Mouse (Mus musculus): ENCODE data around the gene Echdc3. TPM values are rescaled to one million over a fixed set of nuclear protein-coding genes. Genes with fewer than 3 reads are reported as not detected.

Echdc3 gene
- 12.1 and 13.6 TPM in 2 replicates for polyA plus RNA-seq (2015; fragmentation: Nextera tagmentation; extraction: Ambion mirVana)

DNA sequence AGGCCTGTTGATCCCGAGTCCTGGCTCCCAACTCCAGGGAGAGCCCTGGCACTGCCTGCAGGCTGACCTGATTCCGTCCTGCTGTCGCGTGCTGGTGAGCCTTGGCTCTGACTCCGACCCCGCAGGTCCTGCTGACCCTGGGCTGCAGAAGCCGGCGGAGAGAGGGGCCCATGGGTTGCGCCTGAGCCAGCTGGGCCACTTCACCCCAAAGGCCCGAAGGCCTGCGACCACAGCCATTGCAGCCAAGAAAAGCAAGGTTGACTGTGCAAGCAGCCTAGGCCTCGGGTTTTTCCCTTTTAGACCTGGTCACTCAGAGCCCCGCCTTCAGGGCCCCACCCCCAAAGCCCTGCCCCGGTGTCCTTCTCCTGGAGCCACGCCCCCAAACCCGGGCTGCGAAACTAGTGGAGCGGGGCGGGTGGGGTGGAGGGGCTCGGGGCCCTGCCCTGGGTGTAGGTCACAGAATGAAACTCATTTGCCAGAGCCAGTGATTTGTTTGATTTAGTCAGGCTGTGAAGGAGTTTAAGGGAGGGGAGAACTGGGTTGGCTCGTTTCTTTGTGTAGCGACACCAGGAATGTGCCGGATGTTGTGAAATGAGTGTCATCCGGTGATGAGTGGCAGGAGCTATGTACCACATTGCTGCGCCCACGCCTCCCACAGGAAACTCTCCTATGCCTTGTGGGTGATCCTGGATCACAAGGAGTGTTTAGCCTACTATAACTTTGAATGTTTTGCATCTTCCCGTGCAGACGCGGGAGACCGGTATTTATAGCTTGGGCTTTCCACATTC is at the start of gene Echdc3:
Gene Echdc3 (minus strand): TSS at position 310 of the 788 bp plus-strand sequence.
- Histone ChIP-seq H3K27me3 (ENCODE audit: control insufficient read depth, insufficient read depth, low read length) (no peaks in the 10 kb centered on the region), H3K9me3 (replicated peaks; ENCODE audit: control insufficient read depth, low read length) (no peaks in the 10 kb centered on the region), H3K27ac (ENCODE audit: low read length) (peak within 1 kb of the TSS; percentile 94), H3K4me2 (ENCODE audit: low read depth, low read length) (peak within 1 kb of the TSS; percentile 93), H3K4me1 (ENCODE audit: control insufficient read depth, insufficient read depth, low read length) (peaks cover 11% of the 10 kb centered on the region), H3K4me3 (replicated peaks; ENCODE audit: low read length) (peak within 1 kb of the TSS; percentile 56), H3K9ac (ENCODE audit: low read length) (peak within 1 kb of the TSS; percentile 87), H3K36me3 (ENCODE audit: control insufficient read depth, insufficient read depth, low read length) (no peaks in the 10 kb centered on the region)
- peak; percentile 96 for ATAC-seq (ENCODE audit: insufficient read depth, low FRiP score)
- under 1% methylated on average over 30 of the region's 30 CpGs for WGBS

DNA sequence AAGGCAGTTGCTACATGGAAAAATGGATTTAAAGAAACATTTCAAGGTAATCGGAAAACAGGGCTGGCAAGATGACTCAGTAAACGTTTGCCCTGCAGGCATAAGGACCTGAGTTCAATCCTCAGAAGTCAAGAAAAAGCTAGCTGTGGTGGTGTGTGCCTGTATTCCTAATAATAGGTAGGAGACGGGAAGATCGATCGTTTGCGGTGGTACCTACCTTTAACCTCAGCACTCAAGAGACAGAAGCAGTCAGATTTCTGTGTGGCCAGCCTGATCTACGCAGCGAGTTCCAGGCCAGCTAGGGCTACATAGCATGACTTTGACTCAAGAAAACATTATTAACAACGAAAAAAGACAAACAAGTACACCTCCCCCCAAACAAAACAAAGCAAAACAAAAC is 48.9 kb upstream of the Echdc3 start:
- Histone ChIP-seq H3K36me3 (ENCODE audit: control insufficient read depth, insufficient read depth, low read length) (no peaks in the 10 kb centered on the region), H3K4me3 (replicated peaks; ENCODE audit: low read length) (no peak overlapping the region), H3K27me3 (ENCODE audit: control insufficient read depth, insufficient read depth, low read length) (no peaks in the 10 kb centered on the region), H3K27ac (ENCODE audit: low read length) (no peak overlapping the region), H3K9me3 (replicated peaks; ENCODE audit: control insufficient read depth, low read length) (no peaks in the 10 kb centered on the region), H3K4me1 (ENCODE audit: control insufficient read depth, insufficient read depth, low read length) (peaks cover under 1% of the 10 kb centered on the region; the same call in 1 of the 2 replicates), H3K4me2 (ENCODE audit: low read depth, low read length) (no peak overlapping the region), H3K9ac (ENCODE audit: low read length) (no peak overlapping the region)
- 84% methylated on average over 9 of the region's 9 CpGs for WGBS
- ATAC-seq (ENCODE audit: insufficient read depth, low FRiP score) = no peak

DNA sequence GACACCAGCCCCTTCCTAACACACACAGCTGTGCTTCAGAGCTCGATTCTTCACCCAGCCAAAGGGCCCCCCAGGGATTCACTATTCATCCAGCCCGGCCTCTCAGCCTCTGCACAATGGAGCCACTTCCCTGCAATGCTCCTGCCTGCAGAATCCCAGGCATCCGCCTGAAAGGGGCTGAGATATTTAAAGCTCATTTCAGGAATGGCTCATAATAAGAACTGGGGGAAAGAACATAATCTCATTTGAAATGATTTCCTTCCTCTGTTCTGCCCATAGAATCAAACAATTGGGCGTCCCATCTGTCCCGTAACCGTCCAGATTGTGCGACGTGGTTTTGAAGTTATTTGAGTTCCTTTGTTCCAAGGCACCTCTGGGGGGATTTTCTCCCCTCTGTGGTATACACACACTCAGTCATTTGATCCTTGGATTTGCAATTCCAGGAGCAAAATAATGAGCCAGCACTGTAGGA is 48.4 kb upstream of the Echdc3 start:
- Histone ChIP-seq H3K27ac (ENCODE audit: low read length) (no peak overlapping the region), H3K9ac (ENCODE audit: low read length) (no peak overlapping the region), H3K4me3 (replicated peaks; ENCODE audit: low read length) (no peak overlapping the region), H3K9me3 (replicated peaks; ENCODE audit: control insufficient read depth, low read length) (no peaks in the 10 kb centered on the region), H3K4me1 (ENCODE audit: control insufficient read depth, insufficient read depth, low read length) (peaks cover 5% of the 10 kb centered on the region), H3K4me2 (ENCODE audit: low read depth, low read length) (no peak overlapping the region), H3K27me3 (ENCODE audit: control insufficient read depth, insufficient read depth, low read length) (no peaks in the 10 kb centered on the region), H3K36me3 (ENCODE audit: control insufficient read depth, insufficient read depth, low read length) (no peaks in the 10 kb centered on the region)
- whole genome bisulfite sequencing = 53% methylated on average over 8 of the region's 8 CpGs
- ATAC-seq (ENCODE audit: insufficient read depth, low FRiP score) = no peak

DNA sequence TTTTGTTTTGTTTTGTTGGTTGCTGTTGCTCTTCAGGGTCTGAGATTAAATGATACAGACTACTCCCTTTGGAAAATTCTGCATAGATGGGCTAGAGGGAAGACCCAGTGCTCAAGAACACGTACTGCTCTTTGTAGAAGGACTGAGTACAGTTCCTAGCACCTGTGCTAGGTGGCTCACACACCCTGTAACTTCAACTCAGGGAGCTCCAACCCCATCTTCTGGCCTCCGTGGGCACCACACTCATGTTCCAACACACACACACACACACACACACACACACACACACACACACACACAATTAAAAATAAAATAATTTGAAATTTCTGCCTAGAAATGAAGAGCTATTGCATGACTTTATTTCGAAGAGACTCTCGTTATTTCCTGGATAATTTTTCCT is 47.8 kb upstream of the Echdc3 start:
- ATAC-seq (ENCODE audit: insufficient read depth, low FRiP score) = no peak
- Histone ChIP-seq H3K27me3 (ENCODE audit: control insufficient read depth, insufficient read depth, low read length) (no peaks in the 10 kb centered on the region), H3K4me1 (ENCODE audit: control insufficient read depth, insufficient read depth, low read length) (peaks cover 9% of the 10 kb centered on the region), H3K4me3 (replicated peaks; ENCODE audit: low read length) (no peak overlapping the region), H3K27ac (ENCODE audit: low read length) (no peak overlapping the region), H3K36me3 (ENCODE audit: control insufficient read depth, insufficient read depth, low read length) (no peaks in the 10 kb centered on the region), H3K9me3 (replicated peaks; ENCODE audit: control insufficient read depth, low read length) (no peaks in the 10 kb centered on the region), H3K9ac (ENCODE audit: low read length) (no peak overlapping the region), H3K4me2 (ENCODE audit: low read depth, low read length) (no peak overlapping the region)
- 84% methylated on average over 4 of the region's 4 CpGs for WGBS

DNA sequence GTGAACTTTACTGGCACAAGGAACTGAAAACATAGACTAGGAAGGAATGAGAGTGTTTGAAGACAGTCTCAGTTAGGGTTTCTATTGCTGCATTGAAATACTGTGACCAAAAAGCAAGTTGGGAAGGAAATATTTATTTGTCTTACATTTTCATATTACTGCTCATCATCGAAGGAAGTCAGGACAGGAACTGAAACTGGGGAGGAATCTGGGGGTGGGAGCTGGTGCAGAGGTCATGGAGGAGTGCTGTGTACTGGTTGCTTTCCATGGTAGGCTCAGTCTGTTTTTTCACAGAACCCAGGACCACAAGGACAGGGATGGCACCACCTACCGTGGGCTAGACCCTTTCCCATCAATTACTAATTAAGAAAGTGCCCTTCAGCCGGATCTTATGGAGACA is 46.3 kb upstream of the Echdc3 start:
- no peak overlapping the region for H3K9ac ChIP-seq (ENCODE audit: low read length)
- H3K4me1 ChIP-seq (ENCODE audit: control insufficient read depth, insufficient read depth, low read length) = peaks cover 9% of the 10 kb centered on the region
- no peak for ATAC-seq (ENCODE audit: insufficient read depth, low FRiP score)
- H3K27ac ChIP-seq (ENCODE audit: low read length) = no peak overlapping the region
- WGBS = 84% methylated on average over 3 of the region's 3 CpGs
- no peaks in the 10 kb centered on the region for H3K27me3 ChIP-seq (ENCODE audit: control insufficient read depth, insufficient read depth, low read length)
- 0 out of 2 replicates have a peak, but pooled peaks cover 4% of the 10 kb centered on the region for H3K9me3 ChIP-seq (replicated peaks; ENCODE audit: control insufficient read depth, low read length)
- H3K36me3 ChIP-seq (ENCODE audit: control insufficient read depth, insufficient read depth, low read length) = no peaks in the 10 kb centered on the region
- no peak overlapping the region for H3K4me3 ChIP-seq (replicated peaks; ENCODE audit: low read length)
- H3K4me2 ChIP-seq (ENCODE audit: low read depth, low read length) = no peak overlapping the region

DNA sequence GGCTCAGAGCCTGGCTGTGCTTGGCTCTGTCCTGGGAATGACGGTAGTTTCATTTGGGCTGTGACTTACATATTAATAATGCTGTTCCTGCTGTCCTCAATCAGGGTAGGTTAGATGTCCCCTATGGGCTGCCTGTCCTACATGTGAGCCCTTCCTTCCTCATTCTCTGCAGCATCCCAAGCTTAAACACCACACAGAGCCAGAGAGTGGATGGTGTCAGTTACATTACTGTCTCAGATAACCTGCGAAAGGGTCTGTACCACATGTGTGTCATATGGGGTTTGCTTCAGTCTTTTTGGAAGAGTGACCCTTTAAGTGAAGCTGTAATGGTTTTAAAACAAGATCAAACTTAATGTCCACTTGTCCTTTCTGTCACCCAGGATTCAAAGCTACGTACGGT is 45.2 kb upstream of the Echdc3 start:
- H3K9ac ChIP-seq (ENCODE audit: low read length) = no peak overlapping the region
- ATAC-seq (ENCODE audit: insufficient read depth, low FRiP score) = no peak
- H3K27ac ChIP-seq (ENCODE audit: low read length) = no peak overlapping the region
- no peaks in the 10 kb centered on the region for H3K36me3 ChIP-seq (ENCODE audit: control insufficient read depth, insufficient read depth, low read length)
- H3K27me3 ChIP-seq (ENCODE audit: control insufficient read depth, insufficient read depth, low read length) = no peaks in the 10 kb centered on the region
- H3K4me2 ChIP-seq (ENCODE audit: low read depth, low read length) = no peak overlapping the region
- H3K4me3 ChIP-seq (replicated peaks; ENCODE audit: low read length) = no peak overlapping the region
- 0 out of 2 replicates have a peak, but pooled peaks cover 4% of the 10 kb centered on the region for H3K9me3 ChIP-seq (replicated peaks; ENCODE audit: control insufficient read depth, low read length)
- WGBS = 82% methylated on average over 4 of the region's 4 CpGs
- H3K4me1 ChIP-seq (ENCODE audit: control insufficient read depth, insufficient read depth, low read length) = peaks cover 9% of the 10 kb centered on the region

DNA sequence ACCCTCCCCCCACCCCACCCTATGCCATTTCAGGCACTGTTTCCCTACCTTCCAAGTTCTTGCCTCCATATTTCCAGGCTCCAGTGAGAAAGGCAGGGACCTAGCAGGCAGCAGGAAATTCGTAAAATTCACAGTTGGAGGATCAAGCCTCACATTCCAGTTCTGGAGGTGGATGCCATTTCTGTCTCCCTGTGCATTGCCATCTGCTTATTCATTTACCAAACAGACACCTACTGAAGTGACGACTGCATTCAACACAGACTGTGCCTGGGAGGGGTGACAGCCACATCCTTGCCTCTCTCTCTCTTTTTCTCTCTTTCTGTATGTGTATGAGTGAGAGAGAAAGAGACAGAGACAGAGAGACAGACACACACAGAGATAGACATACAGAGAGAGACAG is 44.3 kb upstream of the Echdc3 start:
- Histone ChIP-seq H3K9ac (ENCODE audit: low read length) (no peak overlapping the region), H3K27me3 (ENCODE audit: control insufficient read depth, insufficient read depth, low read length) (no peaks in the 10 kb centered on the region), H3K27ac (ENCODE audit: low read length) (no peak overlapping the region), H3K9me3 (replicated peaks; ENCODE audit: control insufficient read depth, low read length) (0 out of 2 replicates have a peak, but pooled peaks cover 4% of the 10 kb centered on the region), H3K36me3 (ENCODE audit: control insufficient read depth, insufficient read depth, low read length) (no peaks in the 10 kb centered on the region), H3K4me3 (replicated peaks; ENCODE audit: low read length) (no peak overlapping the region), H3K4me1 (ENCODE audit: control insufficient read depth, insufficient read depth, low read length) (peaks cover 9% of the 10 kb centered on the region), H3K4me2 (ENCODE audit: low read depth, low read length) (no peak overlapping the region)
- ATAC-seq (ENCODE audit: insufficient read depth, low FRiP score) = no peak
- 69% methylated on average over 2 of the region's 2 CpGs for WGBS

DNA sequence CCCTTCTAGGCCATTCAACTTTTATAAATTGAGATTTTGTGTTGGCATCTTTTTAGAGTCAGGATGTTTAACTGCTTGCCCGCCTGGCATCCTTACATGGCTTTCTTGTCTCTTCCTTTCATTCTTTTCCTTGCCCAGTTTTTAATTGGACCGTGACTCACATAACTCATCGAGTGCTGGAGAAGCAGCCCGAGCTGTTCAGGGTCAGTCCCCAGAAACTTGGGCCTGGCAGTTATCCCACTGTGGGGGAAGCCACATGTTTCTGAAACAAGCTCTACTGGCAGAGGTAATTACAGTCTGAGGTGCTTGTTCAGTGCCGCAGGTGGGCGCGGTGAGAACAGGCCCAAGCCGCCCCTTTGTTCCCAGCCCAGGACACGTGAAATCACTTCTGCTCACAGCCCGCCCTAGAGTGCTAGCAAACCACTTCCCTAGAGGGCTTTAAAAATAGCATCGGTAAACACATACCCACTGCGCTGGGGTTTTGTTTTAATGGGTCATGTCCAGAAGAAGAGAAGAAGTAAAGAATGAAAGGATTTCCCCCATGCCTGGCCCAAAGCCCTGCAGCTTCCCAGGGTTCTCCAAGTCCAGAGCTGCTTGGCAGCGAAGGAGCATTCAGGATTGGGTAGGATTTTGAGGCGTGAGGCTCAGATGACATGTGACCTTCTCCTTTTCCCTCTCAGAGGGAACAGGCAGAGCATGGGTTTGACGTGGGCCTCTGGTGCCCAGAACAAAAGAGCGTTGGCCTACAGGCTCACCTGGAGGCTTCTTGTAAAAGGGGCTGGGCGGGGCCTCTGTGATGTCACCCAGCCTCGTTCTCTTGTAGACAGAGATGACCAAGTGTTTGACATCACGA is 43.4 kb upstream of the Echdc3 start:
- H3K4me1 ChIP-seq (ENCODE audit: control insufficient read depth, insufficient read depth, low read length) = peaks cover 9% of the 10 kb centered on the region
- H3K27ac ChIP-seq (ENCODE audit: low read length) = peak overlapping the region; percentile 77
- H3K9ac ChIP-seq (ENCODE audit: low read length) = no peak overlapping the region
- no peak overlapping the region for H3K4me3 ChIP-seq (replicated peaks; ENCODE audit: low read length)
- H3K9me3 ChIP-seq (replicated peaks; ENCODE audit: control insufficient read depth, low read length) = 0 out of 2 replicates have a peak, but pooled peaks cover 4% of the 10 kb centered on the region
- H3K4me2 ChIP-seq (ENCODE audit: low read depth, low read length) = no peak overlapping the region
- 58% methylated on average over 19 of the region's 19 CpGs for WGBS
- H3K27me3 ChIP-seq (ENCODE audit: control insufficient read depth, insufficient read depth, low read length) = no peaks in the 10 kb centered on the region
- no peaks in the 10 kb centered on the region for H3K36me3 ChIP-seq (ENCODE audit: control insufficient read depth, insufficient read depth, low read length)
- peak; percentile 81 for ATAC-seq (ENCODE audit: insufficient read depth, low FRiP score)

All from stomach, embryonic 16.5 days (tissue).